Mouse (Mus musculus) telencephalon, adult 2 months (tissue): Measurements from ENCODE around the gene Ebf1.

Experiments used
- DNase-seq: peaks from one replicate; pipeline ENCODE4 v3.0.0-alpha.2; 2011; ENCODE audit warnings: low read depth, low spot score

Ebf1 gene

DNA sequence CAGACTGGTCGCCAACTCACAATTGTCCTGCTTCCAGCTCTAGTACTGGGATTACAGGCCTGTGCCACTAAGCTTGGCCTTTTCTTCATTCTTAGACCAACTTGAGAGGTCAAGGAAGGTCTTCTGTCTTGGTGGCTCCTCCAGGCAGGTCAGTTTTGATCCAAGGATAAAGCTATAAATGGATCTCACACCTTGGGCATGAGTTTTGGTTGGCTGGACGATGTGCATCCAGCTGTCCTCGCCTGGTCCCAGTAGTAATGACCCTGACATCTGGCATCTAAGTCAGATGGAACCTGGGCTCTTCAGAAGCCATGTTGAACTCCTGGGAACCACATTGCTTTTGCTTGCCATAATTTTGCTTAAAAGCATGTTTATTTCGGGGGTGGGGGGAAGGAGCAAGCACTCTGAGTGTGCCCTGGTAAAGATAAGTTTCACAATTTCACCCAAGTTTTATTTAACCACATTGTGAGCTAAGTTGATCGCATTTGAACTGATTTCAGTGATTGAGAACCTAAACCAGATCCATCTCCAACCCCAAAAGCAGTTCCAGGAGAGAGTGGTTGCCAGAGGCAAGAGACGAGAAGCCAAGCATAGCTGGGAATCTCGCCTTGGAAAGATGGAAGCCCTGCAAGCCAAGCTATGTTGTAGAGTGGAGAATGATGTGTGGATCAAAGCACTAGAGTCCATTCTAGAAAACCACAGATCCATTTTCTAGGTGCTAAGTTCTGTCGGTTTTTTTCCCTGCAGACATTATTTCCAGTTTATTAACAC, 85.8 kb downstream of the Ebf1 start:
- DNase-seq = no peak

GRCm38 (mm10) chr11:44703951-44704350, 86.8 kb downstream of the Ebf1 start:
- DNase-seq = no peak

DNA sequence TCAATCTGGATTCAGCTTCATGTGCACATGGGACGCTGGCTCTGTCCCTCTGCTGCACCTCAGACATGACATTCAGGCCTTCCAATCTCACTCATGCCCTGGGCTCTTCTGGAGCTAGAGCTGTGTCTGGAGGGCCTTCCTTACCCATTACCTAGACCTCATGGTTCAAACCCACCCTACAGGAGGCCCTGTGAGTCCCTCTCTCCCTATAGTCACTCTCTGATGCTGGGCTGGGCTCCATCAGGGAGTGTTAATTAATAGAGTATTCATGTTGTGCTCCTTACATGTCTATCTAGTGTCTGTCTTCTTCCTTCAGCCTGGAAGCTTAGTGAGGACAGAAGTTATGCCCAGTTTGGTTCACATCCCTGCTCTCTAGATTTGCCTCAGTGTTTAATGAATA, 88.7 kb downstream of the Ebf1 start:
- DNase-seq = no peak

GRCm38 (mm10) chr11:44706386-44706785, 89.3 kb downstream of the Ebf1 start:
- no peak for DNase-seq

GRCm38 (mm10) chr11:44707381-44708289, 90.5 kb downstream of the Ebf1 start:
- DNase-seq = no peak

DNA sequence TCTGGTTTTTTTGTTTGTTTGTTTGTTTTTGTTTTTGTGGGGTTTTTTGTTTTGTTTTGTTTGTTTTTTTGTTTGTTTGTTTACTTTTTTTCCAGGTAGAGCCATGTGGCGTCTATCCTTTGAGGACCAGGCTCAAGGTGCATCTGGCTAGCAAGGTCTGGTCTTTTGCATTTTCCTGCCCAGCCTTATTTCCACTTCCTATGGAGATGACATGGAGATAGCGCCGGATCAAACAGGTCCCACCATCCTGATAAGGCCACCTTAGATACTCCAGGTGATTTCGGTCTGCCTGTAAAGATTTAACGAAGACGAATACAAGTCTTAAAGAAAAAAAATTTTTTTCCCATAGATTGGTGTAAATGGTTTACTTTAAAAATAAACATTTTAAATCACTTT, 91.2 kb downstream of the Ebf1 start:
- no peak for DNase-seq

DNA sequence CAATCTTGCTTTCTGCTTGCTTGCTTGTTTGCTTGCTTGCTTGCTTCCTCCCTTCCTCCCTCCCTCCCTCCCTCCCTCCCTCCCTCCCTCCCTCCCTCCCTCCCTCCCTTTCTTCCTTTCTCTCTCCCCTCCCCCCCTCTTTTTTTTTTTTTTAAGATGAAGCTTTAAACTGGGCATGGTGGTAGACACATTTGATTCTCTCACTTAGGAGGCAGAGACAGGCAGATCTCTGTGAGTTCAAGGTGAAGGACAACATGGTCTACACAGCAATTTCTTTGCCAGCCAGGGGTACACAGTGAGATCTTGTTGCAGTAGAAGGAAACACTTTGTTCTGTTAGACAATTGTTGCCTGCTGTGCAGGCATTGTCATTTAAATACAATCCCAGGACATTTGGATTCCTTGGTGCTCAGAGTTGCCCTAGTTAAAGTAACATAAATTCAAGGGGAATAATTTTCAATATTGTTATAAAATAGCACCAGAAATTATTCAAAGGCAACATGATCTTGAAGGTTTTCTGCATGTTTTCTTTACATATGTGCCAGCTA, 92.0 kb downstream of the Ebf1 start:
- no peak for DNase-seq

DNA sequence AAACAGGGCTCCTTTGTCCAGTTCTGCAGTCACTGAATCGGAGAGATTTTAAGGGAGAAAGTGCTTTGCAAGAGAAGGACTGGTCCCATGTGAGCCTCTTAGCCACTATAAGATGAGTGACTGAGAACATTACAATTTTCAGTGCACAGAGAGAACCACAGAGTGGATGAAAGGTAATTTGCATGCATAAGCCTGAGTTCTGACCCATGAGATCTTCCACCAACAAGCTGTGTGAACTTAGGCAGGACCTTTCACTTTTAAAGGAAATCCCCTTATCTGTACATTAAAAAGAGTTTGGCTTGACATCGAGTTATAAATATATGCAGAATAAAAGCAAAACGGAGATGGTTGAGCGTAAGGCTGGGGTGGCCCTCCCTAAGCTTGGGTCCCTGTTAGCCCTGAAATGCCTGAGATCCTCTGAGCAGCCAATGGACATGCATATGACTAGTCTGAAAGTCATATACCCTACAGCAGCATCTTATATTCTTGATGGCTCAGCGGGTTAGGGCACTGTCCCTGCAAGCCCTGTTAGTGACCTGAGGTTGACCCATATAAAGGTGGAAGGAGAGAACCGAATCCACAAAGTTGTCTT, 92.8 kb downstream of the Ebf1 start:
- no peak for DNase-seq

- DNase-seq = no peak
Measured at GRCm38 (mm10) chr11:44710861-44711260, 93.7 kb downstream of the Ebf1 start.

GRCm38 (mm10) chr11:44714188-44714587, 97.1 kb downstream of the Ebf1 start:
- no peak for DNase-seq

GRCm38 (mm10) chr11:44715776-44716175, 98.7 kb downstream of the Ebf1 start:
- no peak for DNase-seq

- no peak for DNase-seq
Measured at GRCm38 (mm10) chr11:44716928-44717327, 99.8 kb downstream of the Ebf1 start.

DNA sequence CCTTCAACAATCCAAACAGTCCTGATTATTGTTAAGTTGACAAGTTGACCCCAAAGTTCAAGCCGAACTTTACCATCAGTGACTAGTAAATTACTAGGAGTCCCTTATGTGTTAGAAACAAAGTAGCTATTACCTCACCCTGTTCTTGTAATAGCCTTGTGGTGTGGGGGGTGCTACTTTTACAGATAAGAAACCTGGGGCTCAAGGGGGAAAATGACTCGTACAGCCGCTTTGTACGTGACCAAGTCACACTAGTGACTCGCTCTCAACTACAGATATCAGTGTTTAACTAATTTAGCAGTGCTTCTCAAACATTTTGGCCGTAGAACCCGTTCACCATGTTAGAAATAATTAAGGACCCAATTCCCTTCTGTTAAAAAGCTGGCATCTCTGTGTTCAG, 100.5 kb downstream of the Ebf1 start:
- no peak for DNase-seq

GRCm38 (mm10) chr11:44721976-44722375, 104.9 kb downstream of the Ebf1 start:
- no peak for DNase-seq

- DNase-seq = no peak
Measured at GRCm38 (mm10) chr11:44723950-44724502, 106.9 kb downstream of the Ebf1 start.

DNA sequence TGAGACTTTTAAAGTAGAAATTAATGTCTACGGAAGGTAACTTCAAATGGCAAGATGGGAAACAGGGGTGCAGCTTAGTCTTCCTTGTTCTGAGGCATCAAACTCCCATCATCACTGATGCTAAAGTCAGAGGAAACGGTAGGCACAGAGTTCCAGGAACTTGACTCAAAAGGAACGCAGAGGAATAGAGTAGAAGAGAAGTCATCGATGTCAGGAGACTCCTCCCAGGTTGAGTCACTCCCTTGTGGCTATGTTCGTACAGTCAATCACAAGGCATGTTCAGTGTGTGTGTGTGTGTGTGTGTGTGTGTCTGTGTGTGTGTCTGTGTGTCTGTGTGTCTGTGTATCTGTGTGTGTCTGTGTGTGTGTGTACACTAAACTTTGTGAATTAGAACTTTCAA, 108.6 kb downstream of the Ebf1 start:
- no peak for DNase-seq

DNA sequence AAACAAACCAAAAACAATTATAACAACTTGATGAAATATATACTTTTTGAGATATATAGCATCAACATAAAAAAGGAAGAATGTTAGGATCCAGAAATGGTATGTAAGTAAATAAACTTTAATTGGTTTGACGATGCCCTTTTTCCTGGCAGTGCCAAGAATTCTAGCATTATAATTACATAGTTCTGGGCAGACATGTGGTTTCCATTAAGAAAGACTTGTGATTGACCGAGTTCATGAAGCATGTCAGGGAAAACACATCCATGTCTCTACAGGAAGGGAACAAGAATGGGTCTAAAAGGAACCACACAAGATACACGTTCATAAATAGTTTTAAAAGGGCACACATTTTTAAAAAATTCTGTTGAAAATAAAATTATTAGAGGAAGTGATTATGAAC, 110.3 kb downstream of the Ebf1 start:
- DNase-seq = no peak

DNA sequence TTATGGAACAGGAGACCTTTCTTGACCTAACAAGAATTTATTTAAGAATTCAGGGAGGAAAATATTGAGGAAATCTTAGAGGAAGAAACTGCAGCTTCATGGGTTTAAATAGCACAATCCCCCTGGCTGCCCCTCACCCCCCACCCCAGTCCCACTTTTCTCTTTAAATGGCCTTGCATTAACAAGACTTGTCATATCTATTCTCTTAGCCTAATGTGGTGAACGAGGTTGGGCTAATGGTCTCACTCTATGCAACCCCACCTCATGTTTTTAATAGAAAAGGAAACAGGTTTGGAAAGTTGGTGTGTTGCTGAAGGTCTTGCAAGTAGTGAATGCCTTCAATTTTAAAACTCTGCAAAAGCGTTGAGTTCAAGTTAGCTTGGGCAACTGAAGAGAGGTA, 110.7 kb downstream of the Ebf1 start:
- no peak for DNase-seq

DNA sequence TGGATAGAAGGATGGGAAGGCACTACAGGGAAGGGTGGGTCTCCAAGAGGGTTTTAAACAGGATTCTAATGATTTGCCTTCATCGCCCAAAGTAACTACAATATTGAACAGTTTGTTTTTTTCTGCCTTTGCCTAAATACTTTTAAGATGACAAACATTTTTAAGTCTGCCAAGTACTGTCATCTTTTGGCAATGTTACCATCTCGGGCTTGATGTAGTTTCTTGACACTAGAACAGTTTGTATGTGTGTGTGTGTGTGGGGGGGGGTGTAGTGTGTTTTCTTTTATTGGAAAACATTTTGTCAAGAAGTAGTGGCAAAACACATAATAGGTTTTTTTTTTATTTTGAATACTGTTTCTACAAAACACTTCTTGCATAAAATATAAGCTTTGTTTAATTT, 111.2 kb downstream of the Ebf1 start:
- no peak for DNase-seq

- DNase-seq = no peak
Measured at GRCm38 (mm10) chr11:44729931-44730330, 112.8 kb downstream of the Ebf1 start.

- no peak for DNase-seq
Measured at GRCm38 (mm10) chr11:44731763-44732162, 114.6 kb downstream of the Ebf1 start.

GRCm38 (mm10) chr11:44733276-44733675, 116.2 kb downstream of the Ebf1 start:
- DNase-seq = no peak
